Mouse (Mus musculus): ENCODE data around the gene Relt.

GRCm38 (mm10) chr7:100818401-100819064 lies 44.7 kb downstream of the Relt start:
- TF ChIP-seq USF1 (IDR thresholded peaks at IDR 0.05; ENCODE audit: low read depth, low read length), result no peak
- no peak for TF ChIP-seq POLR2A (IDR thresholded peaks at IDR 0.05; ENCODE audit: low read depth, low read length)

Measured in CH12.LX (cell line).